Mouse (Mus musculus) heart, embryonic 15.5 days (tissue): ENCODE measurements around the gene Ppp1r3a. TPM values are rescaled to one million over a fixed set of nuclear protein-coding genes. Genes with fewer than 3 reads are reported as not detected.
"Not testable (repeated sequence)": the region's sequence is repeated elsewhere in the genome, so short reads cannot be mapped to it uniquely, and the experiment has no call there.

Source experiments
- ATAC-seq: fragments of 200-750 bp; cut with Nextera tagmentation; replicated peaks from 2 replicates; pipeline ENCODE4 v1.8.0; 2017; ENCODE audit warnings: low read depth, moderate TSS enrichment; ENCODE audit not compliant: insufficient number of reproducible peaks, insufficient read depth, low FRiP score
- H3K27ac ChIP-seq: fragments of 300-500 bp; sonication (generic); 2 replicates; pipeline ENCODE4 v1.5.1; 2015; ENCODE audit warnings: mild to moderate bottlenecking, inconsistent platforms
- H3K27me3 ChIP-seq: fragments of 300-500 bp; sonication (generic); 2 replicates; pipeline ENCODE4 v1.6.1; 2015; ENCODE audit warnings: inconsistent platforms
- H3K36me3 ChIP-seq: fragments of 300-500 bp; sonication (generic); 2 replicates; pipeline ENCODE4 v1.6.1; 2015; ENCODE audit warnings: mild to moderate bottlenecking, inconsistent platforms
- H3K4me1 ChIP-seq: fragments of 300-500 bp; sonication (generic); replicated peaks from 2 replicates; pipeline ENCODE4 v1.6.1; 2015; ENCODE audit warnings: inconsistent platforms
- H3K4me2 ChIP-seq: fragments of 300-500 bp; sonication (generic); 2 replicates; pipeline ENCODE4 v1.6.1; 2015; ENCODE audit warnings: inconsistent platforms, mild to moderate bottlenecking, moderate library complexity
- H3K4me3 ChIP-seq: fragments of 300-500 bp; sonication (generic); 2 replicates; pipeline ENCODE4 v1.5.1; 2015; ENCODE audit warnings: mild to moderate bottlenecking, inconsistent platforms
- H3K9ac ChIP-seq: fragments of 300-500 bp; sonication (generic); 2 replicates; pipeline ENCODE4 v1.6.1; 2015; ENCODE audit warnings: mild to moderate bottlenecking, inconsistent platforms
- H3K9me3 ChIP-seq: fragments of 300-500 bp; sonication (generic); replicated peaks from 2 replicates; pipeline ENCODE4 v1.6.1; 2016; ENCODE audit warnings: inconsistent platforms
- WGBS: fragments of 180-500 bp; shearing (Covaris S2); methylation state at CpG from one replicate; pipeline ENCODE4 v1.1.7; 2015; ENCODE audit warnings: mixed read lengths; 5-methylcytosine and 5-hydroxymethylcytosine counted together
- polyA plus RNA-seq: library from polyadenylated mRNA; unstranded; fragments of >200 nt; fragmentation: Nextera tagmentation; extraction: Ambion mirVana; gene quantifications from 2 replicates; pipeline ENCODE4 v1.2.1, GENCODE M21; 2015

The Ppp1r3a gene
- polyA plus RNA-seq, 1 experiment from 2014 or later, result 4.8 TPM

DNA sequence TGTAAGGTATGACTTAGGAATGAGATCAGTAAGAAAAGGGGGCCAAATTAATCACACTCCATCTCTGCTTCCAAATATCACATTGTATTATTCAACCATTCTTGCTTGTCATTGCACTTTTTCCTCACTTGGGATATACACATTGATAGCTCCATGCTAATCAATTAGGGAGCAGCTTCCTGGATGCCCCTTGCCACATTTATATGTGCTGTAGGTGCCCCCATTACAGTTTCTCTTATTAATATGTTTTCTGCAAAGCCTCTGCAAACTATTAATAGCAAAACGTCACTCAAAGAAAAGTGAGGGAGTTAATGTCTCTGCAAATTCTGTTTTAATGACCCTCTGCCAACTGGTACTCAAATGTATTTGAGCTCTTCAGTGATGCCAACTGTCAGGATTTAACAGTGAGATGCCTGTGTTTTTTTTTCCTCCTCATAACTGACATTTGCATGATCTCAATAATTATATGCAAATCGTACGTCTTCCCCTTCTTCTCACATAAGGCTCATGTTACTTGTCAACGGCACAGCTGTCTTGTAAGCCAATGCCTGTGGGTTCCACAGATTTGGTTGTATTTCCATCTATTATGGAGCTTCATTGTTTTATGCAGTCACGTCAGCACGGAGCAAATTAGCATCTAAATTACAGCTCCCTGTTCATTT lies 34.8 kb downstream of the Ppp1r3a start:
- 81% methylated on average over 6 of the region's 6 CpGs for WGBS
- Histone ChIP-seq H3K9me3 (no peaks in the 10 kb centered on the region), H3K9ac (no peak overlapping the region), H3K4me2 (no peak overlapping the region), H3K36me3 (peaks cover 4% of the 10 kb centered on the region; the same call in 1 of the 2 replicates), H3K4me3 (no peak overlapping the region), H3K27me3 (no peaks in the 10 kb centered on the region), H3K4me1 (no peaks in the 10 kb centered on the region), H3K27ac (no peak overlapping the region)
- no peak for ATAC-seq

DNA sequence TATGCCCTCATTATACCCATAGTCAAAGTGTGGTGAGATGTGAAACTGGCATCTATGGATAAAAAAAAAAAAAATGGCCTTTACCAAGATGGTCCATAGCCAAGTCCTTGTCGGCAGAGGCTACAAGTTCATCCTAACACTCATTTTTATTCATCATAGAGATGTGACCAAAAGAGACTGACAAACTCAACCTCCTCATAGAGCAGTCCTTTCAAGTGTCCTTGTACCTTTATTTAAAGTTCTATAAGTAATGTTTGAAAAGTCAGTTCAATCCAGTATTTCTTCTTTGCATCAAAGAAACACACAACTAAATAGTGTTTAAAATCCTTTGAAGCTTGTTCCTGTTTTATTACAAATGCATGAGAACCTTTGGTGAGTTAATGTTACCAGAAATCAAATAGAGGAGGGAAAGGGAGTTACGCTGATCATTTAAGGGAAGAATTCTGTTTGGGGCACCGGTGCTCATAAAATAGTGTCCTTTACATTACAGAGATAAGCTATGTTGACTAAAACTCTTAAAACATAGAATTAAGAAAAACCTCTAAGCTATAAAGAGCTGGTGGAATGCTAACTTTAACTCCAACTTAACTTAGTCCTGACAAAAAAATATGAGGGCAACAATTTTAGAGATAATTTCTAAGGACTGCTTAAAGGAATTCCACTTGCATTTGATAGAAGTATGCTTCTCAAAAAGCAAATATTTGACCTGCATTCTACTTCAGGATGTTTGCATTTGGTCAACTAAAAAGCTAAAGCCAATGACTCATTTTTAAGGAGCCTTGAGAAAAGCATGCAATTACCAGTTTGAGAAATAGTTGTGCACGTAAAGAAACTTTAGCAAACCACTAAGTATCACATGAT lies 39.7 kb downstream of the Ppp1r3a start:
- H3K36me3 ChIP-seq, result no peaks in the 10 kb centered on the region; the same call in 1 of the 2 replicates
- H3K27ac ChIP-seq, result no peak overlapping the region
- no peak overlapping the region for H3K9ac ChIP-seq
- no peaks in the 10 kb centered on the region for H3K9me3 ChIP-seq
- H3K4me2 ChIP-seq, result no peak overlapping the region
- no peaks in the 10 kb centered on the region for H3K4me1 ChIP-seq
- no peak overlapping the region for H3K4me3 ChIP-seq
- ATAC-seq, result no peak
- WGBS, result 82% methylated on average over 4 of the region's 4 CpGs
- no peaks in the 10 kb centered on the region for H3K27me3 ChIP-seq

DNA sequence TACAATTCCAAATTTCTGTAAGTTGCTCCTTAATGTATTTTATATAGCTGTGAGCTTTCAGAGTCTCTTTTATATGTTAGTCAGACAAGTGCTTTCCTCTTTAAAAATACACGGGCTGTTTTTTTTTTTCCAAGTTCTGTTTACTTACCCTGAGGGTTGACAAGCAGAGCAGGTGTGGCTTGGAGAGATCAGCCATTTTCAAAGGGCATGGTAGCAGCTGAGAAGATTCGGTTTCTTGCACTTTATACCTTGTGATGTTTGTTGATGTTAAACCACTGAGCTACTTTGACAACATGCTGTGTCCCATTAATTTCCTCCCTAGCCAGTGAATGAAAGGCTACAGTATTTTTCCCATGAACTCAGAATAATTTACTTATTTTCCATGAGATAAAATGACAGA lies 42.9 kb downstream of the Ppp1r3a start:
- H3K9ac ChIP-seq, result no peak overlapping the region
- 48% methylated on average over 2 of the region's 2 CpGs for WGBS
- ATAC-seq, result no peak

DNA sequence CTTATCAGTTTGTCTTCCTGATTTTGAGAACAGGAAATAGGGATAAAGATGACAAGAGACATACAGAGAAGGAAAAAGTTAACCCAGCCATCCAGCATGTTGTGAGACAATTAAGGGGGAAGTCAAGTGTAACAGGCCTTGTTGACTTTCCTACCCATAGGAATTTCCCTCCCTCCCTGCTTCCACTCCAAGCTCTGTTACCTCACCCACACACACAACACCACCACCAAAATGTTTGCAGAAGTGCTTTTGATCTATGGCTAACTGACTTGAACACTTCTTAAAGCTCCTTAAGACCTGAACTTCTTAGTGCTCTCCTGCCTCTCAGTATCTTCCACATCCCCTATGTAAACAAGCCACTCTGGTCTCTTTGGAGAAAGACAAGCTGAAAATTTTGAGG lies 55.0 kb downstream of the Ppp1r3a start:
- ATAC-seq, result no peak
- H3K27me3 ChIP-seq, result no peaks in the 10 kb centered on the region
- no peaks in the 10 kb centered on the region for H3K9me3 ChIP-seq
- H3K27ac ChIP-seq, result no peak overlapping the region
- H3K9ac ChIP-seq, result no peak overlapping the region
- no peaks in the 10 kb centered on the region for H3K4me1 ChIP-seq
- H3K4me3 ChIP-seq, result no peak overlapping the region
- H3K4me2 ChIP-seq, result no peak overlapping the region
- no peaks in the 10 kb centered on the region for H3K36me3 ChIP-seq

More for the DNA sequence above, 42.9 kb downstream of the Ppp1r3a start:
- no peak overlapping the region for H3K4me3 ChIP-seq
- H3K27ac ChIP-seq, result no peak overlapping the region
- no peaks in the 10 kb centered on the region for H3K36me3 ChIP-seq
- H3K4me2 ChIP-seq, result no peak overlapping the region
- no peaks in the 10 kb centered on the region for H3K9me3 ChIP-seq
- H3K27me3 ChIP-seq, result no peaks in the 10 kb centered on the region
- no peaks in the 10 kb centered on the region for H3K4me1 ChIP-seq

DNA sequence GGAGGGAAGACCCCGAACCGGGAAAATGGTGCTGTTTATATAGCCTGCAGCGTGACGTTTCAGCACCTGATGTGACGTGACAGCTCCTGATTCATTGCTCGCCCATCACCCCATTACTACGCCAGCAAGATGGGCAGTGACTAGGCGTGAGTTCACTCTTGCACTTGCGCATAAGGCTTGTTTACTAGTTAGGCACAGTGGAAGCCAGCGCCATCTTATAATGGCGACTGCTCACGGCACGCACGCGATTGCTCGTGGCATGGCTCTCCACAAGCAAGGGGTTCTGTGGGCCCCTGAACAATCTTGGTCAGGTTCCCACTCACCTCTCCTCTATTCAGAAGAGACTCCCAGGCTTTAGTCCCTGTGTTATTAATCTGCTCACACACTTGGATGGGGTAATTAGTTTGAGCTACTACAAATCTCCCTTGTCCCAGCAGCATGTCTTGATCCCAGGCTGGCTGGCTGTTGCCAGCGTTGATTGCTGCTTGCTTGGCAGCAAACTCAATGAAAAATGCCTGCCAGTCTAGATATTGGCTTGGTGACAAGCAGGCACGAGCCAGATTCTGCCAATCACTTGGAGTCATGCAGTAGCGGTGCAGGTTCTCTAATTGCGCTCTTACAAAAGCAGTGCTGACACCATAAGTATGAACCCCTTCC lies 75.7 kb downstream of the Ppp1r3a start:
- H3K27ac ChIP-seq, H3K4me3 ChIP-seq, ATAC-seq, H3K27me3 ChIP-seq, H3K36me3 ChIP-seq, H3K9ac ChIP-seq, H3K4me2 ChIP-seq, H3K9me3 ChIP-seq, H3K4me1 ChIP-seq: not testable (repeated sequence)
- WGBS, result 87% methylated on average over 20 of the region's 20 CpGs

DNA sequence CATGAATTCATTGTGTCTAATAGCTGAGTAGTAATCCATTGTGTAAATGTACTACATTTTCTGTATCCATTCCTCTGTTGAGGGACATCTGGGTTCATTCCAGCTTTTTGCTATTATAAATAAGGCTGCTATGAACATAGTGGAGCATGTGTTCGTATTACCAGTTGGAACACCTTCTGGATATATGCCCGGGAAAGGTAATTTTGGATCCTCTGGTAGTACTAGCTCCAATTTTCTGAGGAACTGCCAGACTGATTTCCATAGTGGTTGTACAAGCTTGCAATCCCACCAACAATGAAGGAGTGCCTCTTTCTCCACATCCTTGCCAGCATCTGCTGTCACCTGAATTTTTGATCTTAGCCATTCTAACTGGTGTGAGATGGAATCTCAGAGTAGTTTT lies 86.1 kb downstream of the Ppp1r3a start:
- not testable (repeated sequence) for H3K27me3 ChIP-seq, H3K4me3 ChIP-seq, H3K9me3 ChIP-seq, H3K4me2 ChIP-seq, ATAC-seq, H3K36me3 ChIP-seq, H3K9ac ChIP-seq, H3K27ac ChIP-seq, H3K4me1 ChIP-seq
- 83% methylated on average over 2 of the region's 2 CpGs for WGBS

DNA sequence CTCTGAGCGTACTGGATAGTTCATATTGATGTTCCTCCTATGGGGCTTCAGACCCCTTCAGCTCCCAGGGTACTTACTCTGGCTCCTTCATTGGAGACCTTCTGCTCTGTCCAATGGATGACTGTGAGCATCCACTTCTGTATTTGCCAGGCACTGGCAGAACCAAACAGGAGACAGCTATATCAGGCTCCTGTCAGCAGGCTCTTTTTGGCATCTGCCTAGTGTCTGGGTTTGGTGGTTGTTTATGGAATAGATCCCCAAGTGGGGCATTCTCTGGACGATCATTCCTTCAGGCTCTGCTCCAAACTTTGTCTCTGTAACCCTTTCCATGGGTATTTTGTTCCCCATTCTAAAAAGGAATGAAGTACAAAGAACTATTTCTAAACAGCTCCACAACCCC lies 87.4 kb downstream of the Ppp1r3a start:
- H3K9me3 ChIP-seq, H3K4me1 ChIP-seq, H3K36me3 ChIP-seq, H3K4me2 ChIP-seq, H3K4me3 ChIP-seq, H3K27me3 ChIP-seq, ATAC-seq, H3K27ac ChIP-seq, H3K9ac ChIP-seq: not testable (repeated sequence)
- 54% methylated on average over 2 of the region's 2 CpGs for WGBS

Other genes starting within 250 kb of the Ppp1r3a start
- 8.5 and 11.2 TPM in 2 replicates for gene Foxp2, start 146.1 kb upstream of the Ppp1r3a start, polyA plus RNA-seq